Mouse (Mus musculus) hindbrain, embryonic 13.5 days (tissue): Measurements from ENCODE around the gene Hist1h2ao. TPM values are rescaled to one million over a fixed set of nuclear protein-coding genes. Genes with fewer than 3 reads are reported as not detected.

Experiments
- microRNA-seq: library from miRNA; unstranded; fragments of <30 nt; microRNA quantifications from one replicate; pipeline ENCODE4, GENCODE M21; 2016
- polyA plus RNA-seq: library from polyadenylated mRNA; unstranded; fragments of >200 nt; fragmentation: Nextera tagmentation; extraction: Ambion mirVana; gene quantifications from 2 replicates; pipeline ENCODE4 v1.2.1, GENCODE M21; 2015

Gene Hist1h2ao
- polyA plus RNA-seq, 1 experiment from 2014 or later, result not detected

Small RNA genes lying within 50 kb of the gene (microRNA-seq; reads per million reads assigned to microRNA genes)
- not detected for gene Gm19658
- gene Gm44346, result not detected
- gene Gm44466, result not detected

Other genes starting within 250 kb of the Hist1h2ao start
- gene Olfr1364, start 228.7 kb upstream of the Hist1h2ao start, polyA plus RNA-seq, result not detected in 2 replicates
- not detected in 2 replicates for gene Olfr1362, start 196.4 kb upstream of the Hist1h2ao start, polyA plus RNA-seq
- gene Olfr11, start 167.9 kb upstream of the Hist1h2ao start, polyA plus RNA-seq, result 0.05 and 0.08 TPM in 2 replicates
- not detected in 2 replicates for gene Olfr1361, start 147.1 kb upstream of the Hist1h2ao start, polyA plus RNA-seq
- gene Olfr1360, start 133.1 kb upstream of the Hist1h2ao start, polyA plus RNA-seq, result not detected in 2 replicates
- not detected in 2 replicates for gene Olfr1359, start 112.4 kb upstream of the Hist1h2ao start, polyA plus RNA-seq
- 1.1 and 1.9 TPM in 2 replicates for gene Hist1h2bl, start 94.3 kb upstream of the Hist1h2ao start, polyA plus RNA-seq
- 12.9 and 14.0 TPM in 2 replicates for gene Hist1h2ai, start 94.0 kb upstream of the Hist1h2ao start, polyA plus RNA-seq
- 5.9 and 6.4 TPM in 2 replicates for gene Hist1h3h, start 92.8 kb upstream of the Hist1h2ao start, polyA plus RNA-seq
- 1.9 and 2.3 TPM in 2 replicates for gene Hist1h2bm, start 88.4 kb upstream of the Hist1h2ao start, polyA plus RNA-seq
- 0.39 and 0.84 TPM in 2 replicates for gene Hist1h4j, start 75.4 kb upstream of the Hist1h2ao start, polyA plus RNA-seq
- gene Hist1h4k, start 60.0 kb upstream of the Hist1h2ao start, polyA plus RNA-seq, result 1.6 and 2.7 TPM in 2 replicates
- gene Hist1h2ak, start 56.6 kb upstream of the Hist1h2ao start, polyA plus RNA-seq, result 10.4 and 11.4 TPM in 2 replicates
- gene Hist1h2bn, start 56.3 kb upstream of the Hist1h2ao start, polyA plus RNA-seq, result 0.60 and 2.1 TPM in 2 replicates
- 5.5 and 7.8 TPM in 2 replicates for gene Hist1h1b, start 29.8 kb upstream of the Hist1h2ao start, polyA plus RNA-seq
- 44.3 and 48.5 TPM in 2 replicates for gene Hist1h3i, start 27.1 kb upstream of the Hist1h2ao start, polyA plus RNA-seq
- gene Hist1h2an, start 23.2 kb upstream of the Hist1h2ao start, polyA plus RNA-seq, result 1.8 and 2.8 TPM in 2 replicates
- gene Hist1h2bp, start 23.0 kb upstream of the Hist1h2ao start, polyA plus RNA-seq, result 0.68 and 0.97 TPM in 2 replicates
- gene Hist1h2bq, start 268 bp upstream of the Hist1h2ao start, polyA plus RNA-seq, result 7.3 and 7.8 TPM in 2 replicates
- gene Hist1h4m, start 1.3 kb downstream of the Hist1h2ao start, polyA plus RNA-seq, result not detected in 2 replicates
- gene Hist1h4n, start 21.7 kb downstream of the Hist1h2ao start, polyA plus RNA-seq, result 6.7 and 8.6 TPM in 2 replicates
- gene Hist1h2ap, start 23.0 kb downstream of the Hist1h2ao start, polyA plus RNA-seq, result 898 and 915 TPM in 2 replicates
- gene Hist1h2br, start 23.3 kb downstream of the Hist1h2ao start, polyA plus RNA-seq, result 7.5 and 7.7 TPM in 2 replicates
- gene Zfp184, start 134.6 kb downstream of the Hist1h2ao start, polyA plus RNA-seq, result 16.8 and 19.9 TPM in 2 replicates
- not detected in 2 replicates for gene Pom121l2, start 170.7 kb downstream of the Hist1h2ao start, polyA plus RNA-seq
- 0.12 and 0.14 TPM in 2 replicates for gene Prss16, start 199.3 kb downstream of the Hist1h2ao start, polyA plus RNA-seq
- 1.9 TPM in 1 of 2 replicates, not detected in the other for gene Hist1h2ah, start 225.1 kb downstream of the Hist1h2ao start, polyA plus RNA-seq
- 0.84 and 3.1 TPM in 2 replicates for gene Hist1h2bk, start 225.4 kb downstream of the Hist1h2ao start, polyA plus RNA-seq
- gene Hist1h4i, start 230.9 kb downstream of the Hist1h2ao start, polyA plus RNA-seq, result 12.2 and 12.9 TPM in 2 replicates
- gene Hist1h2ag, start 232.5 kb downstream of the Hist1h2ao start, polyA plus RNA-seq, result 11.9 and 17.6 TPM in 2 replicates
- gene Hist1h2bj, start 232.7 kb downstream of the Hist1h2ao start, polyA plus RNA-seq, result 1.8 and 5.0 TPM in 2 replicates